Comparison of ENCODE assay signal across 8 mouse cellular contexts in the genomic region with DNA sequence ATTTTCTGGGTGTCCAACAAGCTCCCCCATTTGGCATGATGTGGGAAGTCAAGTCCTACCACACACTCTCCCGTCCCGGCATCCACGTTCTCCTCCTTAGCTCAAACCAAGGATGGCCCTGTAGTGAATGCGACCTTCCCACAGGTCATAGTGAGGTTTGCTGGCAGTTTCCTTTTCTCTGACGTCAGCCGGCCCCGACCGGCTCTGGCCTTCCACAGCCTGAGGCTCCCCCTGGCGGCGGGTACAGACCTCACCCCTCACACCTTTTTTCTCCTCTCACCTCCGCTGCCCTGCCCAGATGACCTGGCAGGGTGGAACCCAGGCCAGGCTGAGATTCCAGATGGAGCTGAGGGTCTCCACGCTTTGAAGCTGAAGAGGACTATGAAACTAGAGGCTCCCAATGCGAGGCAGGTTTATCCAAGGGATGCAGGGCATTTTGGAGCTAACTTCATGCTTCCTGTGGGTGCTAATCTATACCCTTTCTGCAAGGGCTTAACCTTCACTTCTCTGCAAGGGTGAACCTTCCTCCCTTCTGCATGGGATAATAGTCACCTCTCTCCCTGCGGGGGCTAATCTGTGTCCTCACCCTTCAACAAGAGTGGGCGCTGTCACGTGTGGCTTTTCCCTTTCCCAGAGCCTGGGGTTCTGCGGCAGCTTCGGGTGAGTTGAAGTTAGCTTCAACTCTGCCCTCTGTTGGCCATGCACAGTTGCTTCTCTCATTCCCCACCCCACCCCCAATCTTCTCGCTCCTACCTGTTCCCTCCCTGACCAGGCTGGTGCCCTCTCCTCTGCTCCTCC. TPM values are rescaled to one million over a fixed set of nuclear protein-coding genes. Genes with fewer than 3 reads are reported as not detected.
DNase-seq lines count a peak whose midpoint lies in the region; ATAC-seq and TF ChIP-seq lines count a peak whose summit lies in the region.

No protein-coding gene starts in this region.

- H3K27ac ChIP-seq in small intestine, adult 2 months (ENCODE audit: insufficient read depth, low read depth, low read length): no peak overlapping the region

- peak; percentile 58 for DNase-seq in cerebellum, adult 11 months
- peak; percentile 76 for DNase-seq in c-Kit-positive CD71-negative TER-119-negative erythroid progenitor cells, embryonic 14.5 days (ENCODE audit: low read depth)
- peak; percentile 28 to 53 for DNase-seq in frontal cortex, postnatal 25 days (ENCODE audit: low spot score in 2 of 2)
- peak; percentile 94 for DNase-seq in induced T-regulatory cell, adult 2 months (ENCODE audit: low read depth)
- peak; percentile 65 to 76 for DNase-seq in left cerebral cortex, adult 18-20 months (ENCODE audit: low spot score in 2 of 2)

- no peaks in the 10 kb centered on the region for H3K36me3 ChIP-seq in megakaryocyte, embryonic 14.5 days (replicated peaks; ENCODE audit: low read length)
- H3K36me3 ChIP-seq in small intestine, adult 2 months (ENCODE audit: control insufficient read depth, insufficient read depth, low read length): no peaks in the 10 kb centered on the region

- H3K4me3 ChIP-seq in megakaryocyte, embryonic 14.5 days (replicated peaks): peak overlapping the region; percentile 86
- H3K4me3 ChIP-seq in small intestine, adult 2 months (ENCODE audit: low read depth, low read length): no peak overlapping the region

- H3K4me1 ChIP-seq in megakaryocyte, embryonic 14.5 days: peaks cover 19% of the 10 kb centered on the region
- no peaks in the 10 kb centered on the region; the same call in 1 of the 2 replicates for H3K4me1 ChIP-seq in small intestine, adult 2 months (ENCODE audit: control insufficient read depth, insufficient read depth, insufficient read length, low read length)

- no peak for TF ChIP-seq POLR2A in small intestine, adult 2 months (IDR thresholded peaks at IDR 0.05; ENCODE audit: low read depth, low read length)

- whole genome bisulfite sequencing in small intestine, adult 2 months: 3% methylated on average over 19 of the region's 19 CpGs

- no peak for ATAC-seq in cerebellum, adult (ENCODE audit: insufficient number of reproducible peaks, low FRiP score, low TSS enrichment)

- H3K27me3 ChIP-seq in megakaryocyte, embryonic 14.5 days (replicated peaks): peaks cover 5% of the 10 kb centered on the region
- no peaks in the 10 kb centered on the region for H3K27me3 ChIP-seq in small intestine, adult 2 months (ENCODE audit: control insufficient read depth, insufficient read depth, low read length)

- H3K9me3 ChIP-seq in megakaryocyte, embryonic 14.5 days: no peaks in the 10 kb centered on the region

- peak; percentile 87 for TF ChIP-seq CTCF in small intestine, adult 2 months (IDR thresholded peaks at IDR 0.05; ENCODE audit: extremely low read depth, insufficient read length, insufficient replicate concordance, low read depth, low read length)

RNA-seq across cellular contexts. Expression of gene Ifnl3, which starts 5.5 kb away (rescaled TPM):
- total RNA-seq in left cerebral cortex, adult 18-20 months (2021): not detected
- polyA plus RNA-seq in megakaryocyte, embryonic 14.5 days (2012; ENCODE audit: insufficient read depth, low replicate concordance): not detected in 2 replicates
- not detected in 2 replicates for polyA plus RNA-seq in small intestine, adult 2 months (2012; rRNA removed)

RNA-seq across cellular contexts. Expression of gene Sycn, which starts 12.6 kb away (rescaled TPM):
- not detected for total RNA-seq in left cerebral cortex, adult 18-20 months (2021)
- polyA plus RNA-seq in megakaryocyte, embryonic 14.5 days (2012; ENCODE audit: insufficient read depth, low replicate concordance): not detected in 2 replicates
- 32.7 and 16,759 TPM in 2 replicates for polyA plus RNA-seq in small intestine, adult 2 months (2012; rRNA removed)

RNA-seq across cellular contexts. Expression of gene Ifnl2, which starts 17.9 kb away (rescaled TPM):
- total RNA-seq in left cerebral cortex, adult 18-20 months (2021): not detected
- not detected in 2 replicates for polyA plus RNA-seq in megakaryocyte, embryonic 14.5 days (2012; ENCODE audit: insufficient read depth, low replicate concordance)
- not detected in 2 replicates for polyA plus RNA-seq in small intestine, adult 2 months (2012; rRNA removed)

RNA-seq across cellular contexts. Expression of gene Nccrp1, which starts 18.9 kb away (rescaled TPM):
- under 1 TPM in 1 of 2 experiments, not detected in 1; 0.28 TPM for total RNA-seq in left cerebral cortex, adult 18-20 months (2021)
- 0.28 TPM in 1 of 2 replicates, not detected in the other for polyA plus RNA-seq in megakaryocyte, embryonic 14.5 days (2012; ENCODE audit: insufficient read depth, low replicate concordance)
- polyA plus RNA-seq in small intestine, adult 2 months (2012; rRNA removed): 0.14 and 2.8 TPM in 2 replicates

Comparison
In these comparisons a context has a peak if more than half of its experiments do, and no peak if none do; other contexts are left out.
1. DNase-seq: peak in every context shown above with its lines; median percentile 94 in induced T-regulatory cell, adult 2 months; 76 in c-Kit-positive CD71-negative TER-119-negative erythroid progenitor cells, embryonic 14.5 days; 70 in left cerebral cortex, adult 18-20 months; 58 in cerebellum, adult 11 months; 40 in frontal cortex, postnatal 25 days.
2. RNA of gene Sycn, which starts 12.6 kb away (polyA plus RNA-seq): 32.7 to 16,759 TPM in small intestine, adult 2 months; not detected in megakaryocyte, embryonic 14.5 days; every median in the first group is over 10 times any median in the second.